Mouse (Mus musculus) frontal cortex, postnatal 14 days (tissue): Measurements from ENCODE around the gene Mamdc2.

Experiments
- DNase-seq, 2 experiments: peaks; one replicate each; pipeline ENCODE4 v3.0.0; 2022; ENCODE audit warnings: low spot score in 2 of 2

The Mamdc2 gene

GRCm38 (mm10) chr19:23435731-23436130 lies 12.5 kb downstream of the Mamdc2 start:
- no peak for DNase-seq

- no peak for DNase-seq
These were observed 13.8 kb downstream of the Mamdc2 start for GRCm38 (mm10) chr19:23434433-23434832.

GRCm38 (mm10) chr19:23417668-23418067 lies 30.6 kb downstream of the Mamdc2 start:
- DNase-seq: no peak

GRCm38 (mm10) chr19:23410800-23411199 lies 37.4 kb downstream of the Mamdc2 start:
- no peak for DNase-seq

- DNase-seq: no peak
These were observed 37.9 kb downstream of the Mamdc2 start for GRCm38 (mm10) chr19:23410328-23410727.

GRCm38 (mm10) chr19:23401469-23402135 lies 46.6 kb downstream of the Mamdc2 start:
- DNase-seq: no peak

GRCm38 (mm10) chr19:23400485-23400884 lies 47.8 kb downstream of the Mamdc2 start:
- no peak for DNase-seq

- no peak for DNase-seq
These were observed 52.3 kb downstream of the Mamdc2 start for GRCm38 (mm10) chr19:23395956-23396355.

- no peak for DNase-seq
These were observed 53.6 kb downstream of the Mamdc2 start for GRCm38 (mm10) chr19:23394597-23394996.

GRCm38 (mm10) chr19:23388862-23389272 lies 59.4 kb downstream of the Mamdc2 start:
- DNase-seq: no peak

GRCm38 (mm10) chr19:23388083-23388861 lies 60.0 kb downstream of the Mamdc2 start:
- no peak for DNase-seq

GRCm38 (mm10) chr19:23382396-23382795 lies 65.8 kb downstream of the Mamdc2 start:
- no peak for DNase-seq

GRCm38 (mm10) chr19:23380968-23381367 lies 67.3 kb downstream of the Mamdc2 start:
- no peak for DNase-seq

- DNase-seq: no peak
These were observed 68.3 kb downstream of the Mamdc2 start for GRCm38 (mm10) chr19:23379752-23380504.

GRCm38 (mm10) chr19:23376536-23377201 lies 71.6 kb downstream of the Mamdc2 start:
- no peak for DNase-seq

GRCm38 (mm10) chr19:23374941-23375656 lies 73.1 kb downstream of the Mamdc2 start:
- DNase-seq: no peak

GRCm38 (mm10) chr19:23373728-23374127 lies 74.5 kb downstream of the Mamdc2 start:
- no peak for DNase-seq

GRCm38 (mm10) chr19:23373287-23373686 lies 75.0 kb downstream of the Mamdc2 start:
- peak; percentile 31 to 68 for DNase-seq

- DNase-seq: no peak
These were observed 79.0 kb downstream of the Mamdc2 start for GRCm38 (mm10) chr19:23369275-23369674.

GRCm38 (mm10) chr19:23362006-23362405 lies 86.2 kb downstream of the Mamdc2 start:
- no peak for DNase-seq

GRCm38 (mm10) chr19:23361124-23361523 lies 87.1 kb downstream of the Mamdc2 start:
- peak; percentile 44 to 46 for DNase-seq
